Mouse (Mus musculus): Measurements from ENCODE around the gene Rab31. TPM values are rescaled to one million over a fixed set of nuclear protein-coding genes. Genes with fewer than 3 reads are reported as not detected.

Rab31 gene
- total and polyA plus RNA-seq, 3 experiments, result 0.79 to 2.8 (median 1.2) TPM

DNA sequence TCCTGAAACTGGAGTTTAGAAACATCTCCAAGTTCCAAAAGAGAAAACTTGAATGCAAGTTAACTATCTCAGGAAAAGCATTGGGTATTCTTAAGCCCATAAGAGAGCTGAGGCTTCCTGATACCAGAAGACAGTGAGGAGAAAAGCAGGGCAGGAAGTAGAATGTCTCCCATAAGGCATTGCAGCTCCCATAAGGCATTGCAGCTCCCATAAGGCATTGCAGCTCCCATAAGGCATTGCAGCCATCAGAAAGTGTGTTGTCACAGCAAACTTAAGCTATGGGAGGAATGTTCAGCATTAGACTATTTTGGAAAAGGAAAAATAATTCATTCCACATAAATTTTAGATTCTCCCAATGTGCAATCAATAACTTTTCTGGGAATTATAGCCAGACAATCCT, 51.2 kb downstream of the Rab31 start:
- DNase-seq (ENCODE audit: extremely low read depth), result no peak
- no peak for TF ChIP-seq NELFE (IDR thresholded peaks at IDR 0.05; ENCODE audit: low read depth, low read length)
- TF ChIP-seq BHLHE40 (IDR thresholded peaks at IDR 0.05; ENCODE audit: low read depth, low read length), result no peak
- TF ChIP-seq GABPA (IDR thresholded peaks at IDR 0.05; ENCODE audit: insufficient replicate concordance, low read depth, low read length), result no peak
- TF ChIP-seq PAX5 (IDR thresholded peaks at IDR 0.05; ENCODE audit: low read length), result no peak
- no peak for TF ChIP-seq IRF4 (IDR thresholded peaks at IDR 0.05; ENCODE audit: low read depth, low read length)
- TF ChIP-seq KAT2A (IDR thresholded peaks at IDR 0.05; ENCODE audit: insufficient replicate concordance, low read length), result no peak
- no peak for TF ChIP-seq ZNF384 (IDR thresholded peaks at IDR 0.05; ENCODE audit: low read depth, low read length)
- no peak for TF ChIP-seq USF2 (conservative IDR thresholded peaks at IDR 0.05; ENCODE audit: low read depth, low read length)
- TF ChIP-seq ELF1 (IDR thresholded peaks at IDR 0.05; ENCODE audit: low read depth, low read length), result 0 out of 2 replicates have a peak, but pooled peaks have one; percentile 27
- peak; percentile 68 for TF ChIP-seq HCFC1 (IDR thresholded peaks at IDR 0.05; ENCODE audit: low read depth, low read length)
- no peaks in the 10 kb centered on the region for H3K27me3 ChIP-seq (replicated peaks)
- no peaks in the 10 kb centered on the region for H3K36me3 ChIP-seq (replicated peaks in 1 of 2; ENCODE audit: control insufficient read depth in 1 of 2, insufficient read depth in 1 of 2, low read length in 1 of 2)
- in situ Hi-C loops (cut with MboI; ENCODE audit: low pct_ligation_motif_present, low pct_unique_long_range_greater_than_20kb, low sequenced_read_pairs) (no loop called here), dilution Hi-C loops (cut with MboI; ENCODE audit: extremely low pct_ligation_motif_present, extremely low pct_unique_long_range_greater_than_20kb, low sequenced_read_pairs) (no loop called here)
- H3K4me1 ChIP-seq (ENCODE audit: control insufficient read depth in 1 of 2, insufficient read depth in 2 of 2), result peaks cover 0 to 22% of the 10 kb centered on the region in 2 experiments; a peak in 2 of 4 replicates
- H3K79me2 ChIP-seq (replicated peaks; ENCODE audit: control insufficient read depth, extremely low read depth, insufficient read depth, poor library complexity, severe bottlenecking), result no peaks in the 10 kb centered on the region
- no peak overlapping the region for H3K4me3 ChIP-seq (replicated peaks in 1 of 3; ENCODE audit: low read depth in 2 of 3, low read length in 2 of 3, poor library complexity in 1 of 3)
- no peak overlapping the region for H3K9ac ChIP-seq (ENCODE audit: insufficient read depth, low read depth)
- peaks cover 11% of the 10 kb centered on the region for H3K9me3 ChIP-seq (replicated peaks; ENCODE audit: low read length)
- no peak overlapping the region for H3K27ac ChIP-seq (ENCODE audit: insufficient read depth, low read depth)
- H3K4me2 ChIP-seq (ENCODE audit: insufficient read depth, low read depth, poor library complexity, severe bottlenecking), result no peak overlapping the region

DNA sequence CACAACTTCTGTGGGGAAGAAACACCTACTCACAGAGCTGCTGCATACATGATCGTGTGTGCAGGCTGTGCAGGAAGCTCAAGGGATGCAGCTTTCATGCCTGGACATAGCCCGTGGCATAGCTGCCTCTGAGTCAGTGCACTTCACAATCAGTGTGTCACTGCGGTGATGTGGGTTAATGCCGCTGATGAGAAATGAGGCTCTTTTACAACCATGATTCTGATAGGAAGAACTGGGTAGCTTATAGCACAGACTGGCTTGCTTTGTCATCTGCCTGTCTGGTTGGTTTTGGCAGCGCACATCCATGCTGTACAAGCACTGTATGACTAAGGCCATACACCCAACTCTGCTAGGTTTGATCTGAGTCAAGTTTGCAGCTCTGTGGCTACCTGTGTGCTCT, 52.7 kb downstream of the Rab31 start:
- dilution Hi-C loops (cut with MboI; ENCODE audit: extremely low pct_ligation_motif_present, extremely low pct_unique_long_range_greater_than_20kb, low sequenced_read_pairs), result no loop called here
- no peak overlapping the region for H3K9ac ChIP-seq (ENCODE audit: insufficient read depth, low read depth)

DNA sequence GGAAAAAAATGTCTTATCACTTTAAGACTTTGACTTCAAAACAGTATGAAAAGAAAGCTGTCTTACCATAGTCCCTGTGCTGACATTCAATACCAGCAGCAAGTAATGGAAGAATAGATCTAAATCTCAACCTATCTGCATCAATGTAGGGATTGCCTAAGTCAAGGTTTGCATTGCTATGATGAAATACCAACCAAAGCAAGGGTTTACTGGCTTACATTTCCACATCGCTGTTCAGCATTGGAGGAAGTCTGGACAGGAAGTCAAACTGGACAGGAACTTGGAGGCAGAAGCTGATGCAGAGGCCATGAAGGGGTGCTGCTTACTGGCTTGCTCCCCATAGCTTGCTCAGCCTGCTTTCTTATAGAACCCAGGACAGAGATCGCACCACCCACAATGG, 54.0 kb downstream of the Rab31 start:
- no peaks in the 10 kb centered on the region for H3K27me3 ChIP-seq (replicated peaks)
- H3K79me2 ChIP-seq (replicated peaks; ENCODE audit: control insufficient read depth, extremely low read depth, insufficient read depth, poor library complexity, severe bottlenecking), result no peaks in the 10 kb centered on the region
- H3K4me2 ChIP-seq (ENCODE audit: insufficient read depth, low read depth, poor library complexity, severe bottlenecking), result no peak overlapping the region
- peaks cover 11% of the 10 kb centered on the region for H3K9me3 ChIP-seq (replicated peaks; ENCODE audit: low read length)
- in situ Hi-C loops (cut with MboI; ENCODE audit: low pct_ligation_motif_present, low pct_unique_long_range_greater_than_20kb, low sequenced_read_pairs), result no loop called here
- H3K36me3 ChIP-seq (replicated peaks in 1 of 2; ENCODE audit: control insufficient read depth in 1 of 2, insufficient read depth in 1 of 2, low read length in 1 of 2), result no peaks in the 10 kb centered on the region
- no peak for DNase-seq (ENCODE audit: extremely low read depth)
- no peak overlapping the region for H3K9ac ChIP-seq (ENCODE audit: insufficient read depth, low read depth)
- H3K4me3 ChIP-seq (replicated peaks in 1 of 3; ENCODE audit: low read depth in 2 of 3, low read length in 2 of 3, poor library complexity in 1 of 3), result no peak overlapping the region
- H3K27ac ChIP-seq (ENCODE audit: insufficient read depth, low read depth), result no peak overlapping the region
- peaks cover 0 to 2% of the 10 kb centered on the region in 2 experiments; a peak in 1 of 4 replicates for H3K4me1 ChIP-seq (ENCODE audit: control insufficient read depth in 1 of 2, insufficient read depth in 2 of 2)
- dilution Hi-C loops (cut with MboI; ENCODE audit: extremely low pct_ligation_motif_present, extremely low pct_unique_long_range_greater_than_20kb, low sequenced_read_pairs), result no loop called here
- no peak for TF ChIP-seq MAZ (IDR thresholded peaks at IDR 0.05; ENCODE audit: low read depth, low read length)
- TF ChIP-seq POLR2A (IDR thresholded peaks at IDR 0.05; ENCODE audit: low read depth, low read length), result no peak
- TF ChIP-seq E2F4 (IDR thresholded peaks at IDR 0.05; ENCODE audit: insufficient replicate concordance, low read depth, low read length), result no peak

More for the DNA sequence above, 52.7 kb downstream of the Rab31 start:
- no peaks in the 10 kb centered on the region for H3K27me3 ChIP-seq (replicated peaks)
- peaks cover 0 to 11% of the 10 kb centered on the region in 2 experiments; a peak in 2 of 4 replicates for H3K4me1 ChIP-seq (ENCODE audit: control insufficient read depth in 1 of 2, insufficient read depth in 2 of 2)
- H3K27ac ChIP-seq (ENCODE audit: insufficient read depth, low read depth), result no peak overlapping the region
- in situ Hi-C loops (cut with MboI; ENCODE audit: low pct_ligation_motif_present, low pct_unique_long_range_greater_than_20kb, low sequenced_read_pairs), result no loop called here
- no peak for DNase-seq (ENCODE audit: extremely low read depth)
- TF ChIP-seq JUND (conservative IDR thresholded peaks at IDR 0.05; ENCODE audit: low read depth, low read length) (no peak), TBP (conservative IDR thresholded peaks at IDR 0.05; ENCODE audit: low read depth, low read length) (no peak), ZC3H11A (IDR thresholded peaks at IDR 0.05; ENCODE audit: low read depth, low read length) (no peak), CHD1 (IDR thresholded peaks at IDR 0.05; ENCODE audit: low read depth, low read length) (no peak)
- no peak overlapping the region for H3K4me3 ChIP-seq (replicated peaks in 1 of 3; ENCODE audit: low read depth in 2 of 3, low read length in 2 of 3, poor library complexity in 1 of 3)
- no peaks in the 10 kb centered on the region for H3K36me3 ChIP-seq (replicated peaks in 1 of 2; ENCODE audit: control insufficient read depth in 1 of 2, insufficient read depth in 1 of 2, low read length in 1 of 2)
- peaks cover 11% of the 10 kb centered on the region for H3K9me3 ChIP-seq (replicated peaks; ENCODE audit: low read length)
- H3K79me2 ChIP-seq (replicated peaks; ENCODE audit: control insufficient read depth, extremely low read depth, insufficient read depth, poor library complexity, severe bottlenecking), result no peaks in the 10 kb centered on the region
- no peak overlapping the region for H3K4me2 ChIP-seq (ENCODE audit: insufficient read depth, low read depth, poor library complexity, severe bottlenecking)

Measured in CH12.LX (cell line).